Mouse (Mus musculus): Measurements from ENCODE around the gene Tmem273.

- TF ChIP-seq CTCF (IDR thresholded peaks at IDR 0.05) (no peak), EP300 (IDR thresholded peaks at IDR 0.05) (no peak)
These were observed 72.6 kb downstream of the Tmem273 start for GRCm38 (mm10) chr14:32858361-32858760.
